Mouse (Mus musculus): ENCODE measurements at regions not wholly inside any gene's neighbourhood (a gene's known extent, or its start where the extent isn't known, plus 50 kb on each side); places are given as distances from the start of the nearest gene placed in this dataset.

GRCm38 (mm10) chr7:133184905-133185594 is 60.9 kb upstream of the Ctbp2 start:
- no peaks in the 10 kb centered on the region for H3K9me3 ChIP-seq (replicated peaks; ENCODE audit: insufficient read depth, low read length)
- H3K4me3 ChIP-seq (ENCODE audit: control insufficient read depth in 1 of 2, insufficient read depth in 1 of 2, low read depth in 2 of 2, low read length in 2 of 2) = no peak overlapping the region
- no peak for DNase-seq (ENCODE audit: low read depth, low spot score)
- TF ChIP-seq ZMIZ1 (IDR thresholded peaks at IDR 0.05; ENCODE audit: low read depth, low read length) (no peak), POLR2AphosphoS2 (IDR thresholded peaks at IDR 0.05; ENCODE audit: low read length) (no peak), USF1 (IDR thresholded peaks at IDR 0.05; ENCODE audit: low read depth, low read length) (no peak), POLR2A (IDR thresholded peaks at IDR 0.05; ENCODE audit: control insufficient read depth in 1 of 2, insufficient read depth in 1 of 2, low read depth in 1 of 2, low read length in 2 of 2, poor library complexity in 1 of 2) (no peak), EP300 (IDR thresholded peaks at IDR 0.05; ENCODE audit: low read depth in 1 of 2, low read length in 2 of 2) (no peak), JUND (IDR thresholded peaks at IDR 0.05; ENCODE audit: low read depth, low read length) (no peak), E2F4 (IDR thresholded peaks at IDR 0.05; ENCODE audit: borderline replicate concordance, low read depth, low read length) (no peak), ELF1 (IDR thresholded peaks at IDR 0.05; ENCODE audit: low read depth, low read length) (no peak), TAL1 (IDR thresholded peaks at IDR 0.05; ENCODE audit: low read length) (no peak), NELFE (IDR thresholded peaks at IDR 0.05; ENCODE audit: low read depth, low read length) (no peak), UBTF (IDR thresholded peaks at IDR 0.05; ENCODE audit: borderline replicate concordance, insufficient read depth, low read depth, low read length) (no peak), GATA1 (IDR thresholded peaks at IDR 0.05; ENCODE audit: low read depth, low read length) (no peak), MAFK (IDR thresholded peaks at IDR 0.05; ENCODE audit: borderline replicate concordance, low read depth, low read length) (no peak), POLR2AphosphoS5 (IDR thresholded peaks at IDR 0.05; ENCODE audit: borderline replicate concordance, low read depth, low read length) (no peak), MYC (IDR thresholded peaks at IDR 0.05; ENCODE audit: low read depth, low read length) (no peak), MAZ (IDR thresholded peaks at IDR 0.05; ENCODE audit: low read depth, low read length) (no peak), MXI1 (IDR thresholded peaks at IDR 0.05; ENCODE audit: low read depth, low read length) (no peak), CTCF (IDR thresholded peaks at IDR 0.05 in 2 of 3, conservative IDR thresholded peaks at IDR 0.05 in 1 of 3; ENCODE audit: control insufficient read depth in 1 of 3, insufficient read depth in 1 of 3, low read depth in 2 of 3, low read length in 3 of 3, poor library complexity in 1 of 3, severe bottlenecking in 1 of 3) (no peak), NRF1 (IDR thresholded peaks at IDR 0.05; ENCODE audit: insufficient read depth, low read depth, low read length, poor library complexity, severe bottlenecking) (no peak)
- H3K36me3 ChIP-seq (ENCODE audit: control insufficient read depth in 1 of 2, insufficient read depth in 2 of 2, low read length in 2 of 2) = no peaks in the 10 kb centered on the region
- no peaks in the 10 kb centered on the region for H3K79me2 ChIP-seq (ENCODE audit: control insufficient read depth, insufficient read depth, low read length, poor library complexity)
- H3K4me1 ChIP-seq (ENCODE audit: control insufficient read depth in 1 of 2, insufficient read depth in 2 of 2, low read length in 2 of 2) = no peaks in the 10 kb centered on the region
- no peak overlapping the region for H3K9ac ChIP-seq (ENCODE audit: control insufficient read depth, low read depth, low read length, poor library complexity, severe bottlenecking)
- no peaks in the 10 kb centered on the region for H3K27me3 ChIP-seq (ENCODE audit: control insufficient read depth in 1 of 2, insufficient read depth in 2 of 2, low read length in 2 of 2)
- H3K27ac ChIP-seq (ENCODE audit: control insufficient read depth, low read depth, low read length) = no peak overlapping the region

GRCm38 (mm10) chr7:133181388-133181787 is 57.2 kb upstream of the Ctbp2 start:
- H3K27me3 ChIP-seq (ENCODE audit: control insufficient read depth in 1 of 2, insufficient read depth in 2 of 2, low read length in 2 of 2) = no peaks in the 10 kb centered on the region
- no peaks in the 10 kb centered on the region for H3K79me2 ChIP-seq (ENCODE audit: control insufficient read depth, insufficient read depth, low read length, poor library complexity)
- TF ChIP-seq RCOR1 (IDR thresholded peaks at IDR 0.05; ENCODE audit: low read depth, low read length) (no peak), CTCF (IDR thresholded peaks at IDR 0.05 in 2 of 3, conservative IDR thresholded peaks at IDR 0.05 in 1 of 3; ENCODE audit: control insufficient read depth in 1 of 3, insufficient read depth in 1 of 3, low read depth in 2 of 3, low read length in 3 of 3, poor library complexity in 1 of 3, severe bottlenecking in 1 of 3) (peak; percentile 12 to 21 (median 14); a peak in 2 of 6 replicates)
- no peaks in the 10 kb centered on the region for H3K36me3 ChIP-seq (ENCODE audit: control insufficient read depth in 1 of 2, insufficient read depth in 2 of 2, low read length in 2 of 2)
- no peak overlapping the region for H3K27ac ChIP-seq (ENCODE audit: control insufficient read depth, low read depth, low read length)
- no peak for DNase-seq (ENCODE audit: low read depth, low spot score)
- no peaks in the 10 kb centered on the region for H3K4me1 ChIP-seq (ENCODE audit: control insufficient read depth in 1 of 2, insufficient read depth in 2 of 2, low read length in 2 of 2)
- H3K4me3 ChIP-seq (ENCODE audit: control insufficient read depth in 1 of 2, insufficient read depth in 1 of 2, low read depth in 2 of 2, low read length in 2 of 2) = no peak overlapping the region
- H3K9me3 ChIP-seq (replicated peaks; ENCODE audit: insufficient read depth, low read length) = no peaks in the 10 kb centered on the region
- H3K9ac ChIP-seq (ENCODE audit: control insufficient read depth, low read depth, low read length, poor library complexity, severe bottlenecking) = no peak overlapping the region
